Mouse (Mus musculus) spleen, adult 18-20 months (tissue): ENCODE results near the gene Hexim2.

ENCODE experiments used
- DNase-seq, 2 experiments: peaks; one replicate each; pipeline ENCODE4 v3.0.0; 2022; ENCODE audit warnings: mixed read lengths in 2 of 2

Gene Hexim2

DNA sequence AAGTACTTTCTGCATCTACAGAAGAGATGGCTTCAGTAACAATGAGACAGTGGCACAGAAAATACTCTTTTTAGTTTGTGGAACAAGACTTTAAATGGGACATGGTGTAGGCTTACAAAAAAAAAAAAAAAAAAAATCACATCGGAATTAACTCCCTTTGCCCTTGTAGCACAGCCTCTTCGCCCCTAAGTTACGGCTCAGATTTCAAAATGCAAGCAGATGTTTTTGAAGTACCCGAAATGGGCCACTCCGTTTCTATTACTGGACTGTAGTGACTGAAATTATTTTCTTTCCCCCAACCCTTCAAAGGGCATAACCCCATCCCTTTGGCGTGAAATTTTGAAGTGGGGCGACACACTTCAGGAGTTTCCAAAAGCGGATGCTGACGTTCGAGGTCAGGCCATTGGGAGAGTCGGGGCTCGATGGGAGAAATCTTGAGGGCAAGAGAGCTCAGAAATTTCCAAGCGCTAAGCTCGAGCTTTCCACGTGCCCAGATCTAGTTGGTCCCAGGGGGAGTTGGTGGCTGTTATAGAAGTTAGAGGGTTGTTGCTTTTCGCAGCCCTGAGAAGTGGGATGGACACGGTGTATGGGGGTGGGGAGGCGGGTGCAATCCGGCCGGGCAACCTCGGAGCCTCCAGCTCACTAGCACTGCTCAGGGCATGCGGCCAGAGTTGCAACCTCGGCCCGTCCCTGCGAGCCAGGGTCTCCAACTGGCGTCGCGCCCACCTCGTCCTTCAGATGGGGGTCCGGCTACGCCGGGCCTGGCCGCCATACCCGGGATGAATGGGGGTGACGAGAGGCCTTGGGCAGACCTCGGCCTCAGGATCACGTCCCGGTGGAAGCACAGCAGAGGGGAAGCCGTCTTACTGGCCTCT is at the start of gene Hexim2:
Hexim2 (plus strand) TSS at position 729 of the 875 bp plus-strand sequence.
- DNase-seq = no peak

DNA sequence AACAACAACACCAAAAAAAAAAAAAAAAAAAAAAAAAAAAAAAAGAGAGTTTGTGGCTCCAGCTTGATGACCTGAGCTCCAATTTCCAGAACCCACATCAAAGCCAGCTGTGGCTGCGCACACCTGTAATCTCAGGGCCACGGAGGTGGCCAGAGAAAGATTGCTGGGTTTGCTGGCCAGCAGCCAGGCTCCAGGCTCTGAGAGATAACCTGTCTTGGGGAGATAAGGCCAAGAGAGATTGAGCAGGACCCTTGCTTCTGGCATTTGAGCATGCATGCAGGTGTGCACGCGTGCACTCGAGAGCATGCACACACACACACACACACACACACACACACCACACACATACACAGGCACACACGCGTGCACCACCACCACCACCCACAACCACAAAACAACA is 38.9 kb upstream of the Hexim2 start:
- no peak for DNase-seq

DNA sequence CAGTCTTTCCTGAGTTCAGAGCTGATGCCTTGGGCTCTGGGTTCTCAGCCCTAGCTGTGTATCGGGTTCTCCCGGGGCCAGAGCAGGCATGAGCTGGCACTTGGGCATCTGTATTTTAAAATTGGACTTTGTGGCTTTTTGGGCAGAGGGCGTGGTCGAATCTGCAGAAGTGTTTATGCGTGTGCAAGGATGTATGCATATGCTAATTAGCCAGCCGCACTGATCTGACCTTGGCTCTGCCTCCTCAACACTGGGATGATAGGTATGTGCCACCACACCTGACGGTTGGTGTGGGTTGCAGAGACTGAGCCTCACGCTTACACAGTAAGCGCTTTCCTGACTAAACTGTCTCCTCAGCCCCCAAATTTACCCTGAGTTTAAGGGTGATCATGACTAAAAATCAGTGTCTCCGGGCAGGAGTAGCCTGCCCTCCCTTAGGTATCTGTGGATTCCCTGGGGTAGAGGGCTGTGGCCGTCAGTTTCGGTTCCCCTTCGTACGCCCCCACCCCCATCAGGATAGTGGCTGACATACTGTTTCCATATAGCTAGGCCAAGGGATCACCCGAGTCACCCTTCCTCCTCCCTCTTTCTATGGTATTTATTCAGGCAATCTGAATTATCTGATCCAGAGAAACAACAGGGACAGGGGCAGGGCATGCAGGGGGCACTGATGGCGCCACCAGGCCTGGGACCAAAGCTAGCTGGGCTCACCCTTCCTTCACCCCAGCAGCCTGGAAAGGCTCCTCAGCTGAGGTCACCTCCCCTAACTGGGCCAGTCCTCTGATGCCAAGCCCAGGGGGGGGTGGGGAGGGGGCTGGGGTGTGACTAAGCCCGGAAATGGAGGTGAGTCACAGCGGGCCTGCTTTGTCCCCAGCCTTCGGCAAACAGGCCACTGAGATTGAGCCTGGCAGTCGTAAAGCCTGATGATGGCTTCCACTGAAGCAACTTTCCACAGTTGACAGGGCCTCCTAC is 38.1 kb upstream of the Hexim2 start:
- DNase-seq = peak; percentile 35 to 38

DNA sequence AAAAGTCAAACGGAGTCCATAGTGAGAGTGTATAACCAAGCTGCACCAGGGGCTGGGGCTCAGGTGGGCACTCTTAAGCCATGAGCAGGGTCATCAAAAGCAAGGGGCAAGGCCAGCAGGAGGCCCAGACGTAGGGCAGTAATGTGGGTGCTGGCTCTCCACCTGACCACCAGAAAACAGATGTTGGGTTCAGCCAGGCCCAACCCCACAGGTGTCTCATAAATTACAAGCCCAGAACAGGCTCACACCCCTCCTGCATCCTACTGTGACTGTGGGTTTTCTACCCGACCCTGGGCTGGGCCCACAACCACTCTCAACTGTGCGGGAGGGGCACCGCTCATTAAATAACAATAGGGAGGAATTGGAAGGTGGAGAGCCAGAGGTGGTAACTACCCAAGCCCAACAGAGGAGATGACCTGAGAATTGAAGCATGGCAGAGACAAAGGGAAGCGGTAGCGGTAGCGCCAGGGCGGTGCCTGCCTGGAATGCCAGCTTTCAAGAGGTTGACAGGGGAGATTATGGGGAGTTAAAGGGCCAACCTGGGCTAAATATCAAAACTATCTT is 37.0 kb upstream of the Hexim2 start:
- DNase-seq = no peak

DNA sequence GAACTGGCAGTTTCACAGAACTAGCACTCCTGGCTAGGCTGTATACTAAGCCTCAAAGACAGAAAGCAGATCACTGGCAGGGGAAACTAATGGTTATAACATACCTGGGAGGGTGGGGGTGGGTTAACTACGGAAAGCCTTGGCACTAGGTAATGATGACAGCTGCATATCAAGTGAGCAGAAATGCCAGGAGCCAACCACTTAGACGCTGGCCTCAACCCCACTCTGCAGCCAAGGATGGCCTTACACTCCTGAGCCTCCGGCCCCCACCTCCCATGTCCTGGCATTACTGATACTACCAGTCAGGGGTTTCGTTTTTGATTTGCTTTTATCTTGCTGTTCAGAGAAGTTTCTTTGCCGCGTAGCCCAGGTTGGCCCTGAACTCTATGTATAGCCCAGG is 36.4 kb upstream of the Hexim2 start:
- DNase-seq = no peak

DNA sequence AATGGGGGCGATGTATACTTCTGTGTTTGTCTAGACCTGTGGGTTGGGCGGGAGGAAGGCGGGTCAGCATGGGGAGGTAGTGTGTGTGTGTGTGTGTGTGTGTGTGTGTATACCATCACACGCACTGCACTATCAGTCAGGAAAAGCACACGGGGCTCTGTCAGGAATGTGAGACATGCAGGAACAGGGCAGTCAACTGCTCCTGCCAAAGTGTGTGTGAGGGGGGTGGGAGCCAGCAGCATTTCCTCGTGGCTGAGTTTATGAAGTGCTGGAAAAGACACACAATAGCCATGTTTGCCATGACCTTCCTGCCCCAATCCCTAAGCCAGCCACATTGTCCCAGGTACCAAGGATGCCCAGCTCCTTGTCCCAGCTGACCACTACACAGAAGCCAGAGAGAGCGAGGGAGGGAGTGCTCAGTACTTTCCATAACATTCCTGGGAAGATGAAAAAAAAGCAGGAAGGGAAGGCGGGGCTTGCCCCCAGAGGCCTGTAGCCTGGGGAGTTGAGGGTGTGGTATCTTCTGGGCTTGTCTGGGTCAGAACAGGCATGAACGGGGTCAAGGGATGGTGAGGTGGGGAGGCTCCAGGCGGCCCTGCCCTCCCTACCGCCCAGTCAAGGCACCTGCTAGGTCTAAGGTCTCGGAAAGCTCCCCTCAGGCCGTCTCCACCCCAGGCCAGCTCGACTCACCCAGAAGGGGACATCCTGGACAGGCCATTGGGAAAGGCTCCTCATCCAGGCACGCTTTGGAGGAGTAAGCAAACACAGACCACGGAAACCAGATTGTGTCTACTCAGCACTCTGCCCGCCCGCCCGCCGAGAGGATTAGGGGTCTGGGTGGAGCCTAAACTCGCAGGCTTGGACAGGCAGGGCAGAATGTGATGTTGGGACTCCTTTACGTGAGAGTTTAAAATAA is 35.0 kb upstream of the Hexim2 start:
- no peak for DNase-seq

DNA sequence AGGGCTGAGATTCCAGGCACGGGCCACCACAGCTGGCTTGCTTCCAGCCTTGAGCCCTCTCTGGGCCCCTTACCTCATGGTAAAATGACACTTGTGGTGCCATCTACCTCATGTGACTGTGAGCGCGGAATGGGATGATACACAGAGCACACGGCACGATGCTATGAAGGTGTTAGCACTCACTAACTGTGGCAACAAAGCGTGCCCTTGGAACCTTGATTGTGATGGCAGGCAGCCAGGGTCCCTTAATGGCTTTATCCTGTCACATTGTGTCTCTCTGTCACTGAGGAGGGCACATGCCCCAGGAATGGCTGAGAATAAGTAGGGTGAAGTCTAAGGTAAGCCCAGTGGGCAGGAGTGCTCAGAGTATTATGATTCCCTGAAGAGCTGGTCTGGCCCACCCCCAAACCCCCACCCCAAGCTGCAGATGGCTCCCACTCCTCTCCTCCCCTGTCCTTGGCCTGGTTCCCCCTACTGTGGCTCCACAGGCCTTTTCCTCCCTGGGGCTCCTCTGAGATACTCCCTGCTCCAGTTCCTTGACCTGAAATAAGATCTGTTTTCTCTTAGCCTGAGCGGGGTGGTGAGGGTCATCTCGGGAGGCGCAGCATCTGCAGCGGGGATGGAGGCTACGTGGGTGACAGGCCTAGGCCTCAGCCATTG is 33.6 kb upstream of the Hexim2 start:
- DNase-seq = no peak

DNA sequence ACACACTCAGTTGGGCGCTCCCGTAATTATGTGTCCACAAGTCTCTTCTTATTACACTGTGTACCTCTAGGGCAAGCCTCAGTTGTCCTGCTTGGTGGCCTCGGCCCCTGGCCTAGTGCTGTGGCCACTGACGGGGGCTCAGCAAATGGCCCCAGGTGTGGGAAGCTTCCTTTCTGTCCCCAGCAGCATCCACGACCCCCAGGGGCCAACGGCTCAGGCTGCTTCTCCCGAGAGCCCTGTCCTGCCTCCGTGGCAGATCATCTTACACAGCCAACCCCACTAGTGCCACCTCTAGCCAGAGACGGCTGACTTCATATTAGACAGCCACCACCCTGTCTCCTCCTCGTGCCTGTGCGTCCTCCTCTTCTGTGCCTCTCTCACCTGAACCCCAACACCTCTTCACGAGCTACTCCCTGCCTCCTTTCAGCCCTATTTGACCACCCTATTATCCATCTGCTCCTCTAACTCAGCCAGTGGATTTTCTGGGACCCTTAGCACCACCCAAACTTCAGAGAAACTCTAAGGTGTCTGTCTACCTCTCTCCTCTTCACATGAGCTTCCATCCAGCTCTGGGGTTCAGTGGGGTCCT is 32.8 kb upstream of the Hexim2 start:
- DNase-seq = no peak

DNA sequence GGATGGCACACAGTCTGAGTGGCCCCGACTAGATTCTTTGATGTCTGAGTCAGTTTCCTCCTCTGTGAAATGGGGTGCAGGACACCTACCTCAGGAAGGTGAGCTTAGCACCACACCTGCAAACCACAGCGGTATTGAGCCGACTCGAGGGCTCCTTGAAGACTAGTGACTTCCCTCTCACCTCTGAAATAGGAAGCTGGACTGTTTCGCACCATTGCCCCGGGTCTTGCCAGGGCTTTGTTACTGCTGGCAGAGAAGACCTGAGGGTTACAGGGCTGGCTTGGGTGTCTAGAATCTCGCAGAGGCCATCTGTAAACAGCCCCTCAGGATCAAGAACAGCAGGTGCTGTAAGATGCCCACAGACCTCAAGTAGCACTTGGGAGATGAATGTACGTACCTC is 31.9 kb upstream of the Hexim2 start:
- DNase-seq = no peak

DNA sequence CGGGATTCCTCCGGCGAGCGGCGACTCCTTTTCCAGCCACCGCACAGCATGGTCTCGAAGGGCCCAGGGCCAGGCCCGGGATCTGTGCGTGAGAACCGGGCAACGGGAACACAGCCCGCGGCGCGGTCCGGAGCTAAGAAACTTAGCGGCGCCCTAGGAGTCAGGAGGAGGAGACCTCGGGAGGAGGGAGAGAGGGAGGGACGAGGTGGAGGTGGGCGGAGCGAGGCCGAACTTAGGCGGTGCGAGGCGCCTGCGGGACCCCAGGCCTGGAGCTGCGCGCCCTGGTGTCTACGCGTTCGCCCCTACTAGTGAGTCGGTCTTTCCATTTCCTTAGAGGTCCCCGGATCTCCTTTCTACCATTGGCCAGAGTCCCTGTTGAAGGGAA is 30.8 kb upstream of the Hexim2 start, which contains the start of the genes Plcd3 and Acbd4:
Plcd3 (minus strand) TSS at position 178 of the 385 bp plus-strand sequence.
Acbd4 (plus strand) TSS at position 202 of the 385 bp plus-strand sequence.
- peak; percentile 51 to 60 for DNase-seq

DNA sequence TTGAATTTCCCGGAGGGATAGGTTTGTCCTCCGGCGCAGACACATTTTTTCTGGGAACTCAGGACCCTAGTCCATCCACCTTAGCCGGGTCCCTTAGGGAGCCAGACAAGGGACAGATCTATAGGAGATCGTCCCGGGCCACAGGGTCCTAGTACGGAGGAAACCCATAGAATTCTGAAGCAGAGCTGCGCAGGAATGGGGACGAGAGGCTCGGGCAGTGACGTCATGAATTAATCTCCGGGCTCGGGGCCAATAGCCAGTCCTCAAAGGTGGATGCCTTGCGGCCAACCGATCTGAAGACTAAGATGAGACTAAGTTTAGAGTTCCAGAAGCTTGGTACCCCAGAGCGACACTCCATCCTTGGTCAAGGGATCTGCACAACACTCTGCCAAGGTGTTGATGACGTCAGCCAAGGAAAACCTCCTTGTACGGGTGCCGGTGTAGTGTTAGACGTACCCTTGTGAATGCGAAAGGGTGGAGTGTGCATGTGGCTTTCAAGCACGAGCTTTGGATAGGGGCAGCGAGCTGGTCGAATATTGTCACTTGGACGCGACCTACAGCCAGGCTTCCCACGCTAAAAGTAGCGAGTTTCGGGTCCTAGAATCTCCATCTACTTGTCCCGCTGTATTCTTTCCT is 30.2 kb upstream of the Hexim2 start:
- DNase-seq = peak; percentile 25 to 50

DNA sequence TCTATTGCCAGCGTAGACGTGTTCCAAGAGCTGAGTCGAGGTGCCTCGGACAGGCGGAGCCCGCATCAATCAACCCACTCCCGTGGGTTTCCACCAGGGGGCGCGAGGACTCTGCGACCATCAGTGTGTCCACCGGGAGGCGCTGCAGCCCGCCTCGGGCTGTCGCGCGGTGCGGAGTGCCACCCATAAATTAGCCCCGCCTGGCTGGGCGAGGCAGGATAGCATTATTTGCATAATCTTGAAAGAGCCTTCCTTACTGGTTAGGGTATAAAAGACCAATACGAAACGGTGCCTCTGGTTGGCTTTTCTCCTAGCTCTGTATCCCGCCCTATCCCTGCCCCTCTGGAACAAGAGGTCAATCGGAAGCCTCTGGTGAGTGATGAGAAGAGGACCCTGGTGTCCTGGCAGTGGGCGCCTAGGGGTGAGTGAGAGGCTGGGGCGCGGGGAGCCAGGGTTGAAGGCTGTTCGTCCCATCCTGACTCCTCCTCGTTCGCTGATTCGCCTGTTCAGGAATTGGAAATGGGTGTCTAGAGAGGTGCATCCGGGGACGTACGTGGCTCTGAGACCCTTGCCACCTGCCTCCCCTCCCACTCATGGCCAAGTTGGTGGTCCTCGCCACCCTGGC is 29.4 kb upstream of the Hexim2 start:
- DNase-seq = peak; percentile 94 to 98

DNA sequence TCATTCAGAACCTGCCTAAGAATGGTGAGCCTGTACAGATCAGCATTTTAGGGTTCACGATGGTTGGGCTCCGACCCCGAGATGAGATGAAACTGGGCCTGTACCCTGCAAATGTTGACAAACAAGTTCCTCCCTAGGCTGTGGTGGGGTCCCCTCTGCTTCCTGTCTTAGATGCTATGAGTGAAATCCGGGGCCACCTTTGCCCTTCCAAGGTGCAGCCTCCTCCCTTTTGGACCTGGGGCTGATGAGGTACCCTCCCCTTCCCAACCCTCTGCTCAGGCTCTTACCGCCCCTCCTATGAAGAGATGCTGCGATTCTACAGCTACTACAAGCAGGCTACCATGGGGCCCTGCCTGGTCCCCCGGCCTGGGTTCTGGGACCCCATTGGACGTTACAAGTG is 28.6 kb upstream of the Hexim2 start:
- no peak for DNase-seq

DNA sequence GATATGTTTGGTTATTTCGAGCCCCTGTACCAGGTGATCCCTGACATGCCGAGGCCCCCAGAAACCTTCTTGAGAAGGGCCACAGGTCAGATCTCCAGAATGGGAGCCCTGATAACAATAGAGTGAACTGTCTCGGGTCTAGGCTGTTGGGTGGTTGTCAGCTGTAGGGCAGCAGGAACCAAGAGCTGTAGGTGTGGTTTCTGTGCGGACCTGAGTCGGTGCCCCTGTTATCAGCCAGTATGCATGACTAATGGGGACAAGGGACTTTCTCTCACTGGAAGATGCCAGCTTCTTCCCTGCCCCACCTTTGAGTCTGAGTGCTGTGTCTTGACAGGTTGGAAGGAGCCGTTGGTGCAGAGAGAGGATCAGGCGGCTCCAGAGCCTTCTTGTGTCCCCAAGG is 27.8 kb upstream of the Hexim2 start:
- DNase-seq = no peak

DNA sequence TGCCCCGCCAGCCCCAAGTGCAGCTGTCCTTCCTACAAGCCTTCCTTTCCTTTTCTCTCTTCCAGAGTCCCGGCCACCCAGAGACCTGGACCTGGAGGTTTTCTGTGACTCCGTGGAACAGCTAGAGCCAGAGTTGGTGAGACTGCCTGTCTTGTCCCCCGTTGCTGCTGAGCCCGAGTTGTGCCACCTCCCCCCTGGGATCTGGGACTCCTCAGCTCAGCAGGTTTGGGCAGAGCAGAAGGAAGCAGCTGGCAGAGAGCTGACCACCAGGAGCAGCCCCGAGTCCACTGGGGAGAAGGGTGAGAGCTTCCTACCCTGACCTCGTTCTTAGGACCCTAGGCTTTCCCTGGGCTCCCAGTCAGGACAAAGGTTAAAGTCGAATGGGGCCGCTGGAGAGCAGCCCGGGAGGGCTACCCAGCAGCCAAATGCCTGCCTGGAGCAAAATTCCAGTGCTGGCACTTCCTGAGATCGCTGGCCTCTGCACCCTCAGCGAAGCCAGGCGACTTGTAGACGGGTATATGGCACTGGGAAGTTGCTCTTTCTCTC is 27.0 kb upstream of the Hexim2 start:
- DNase-seq = no peak

DNA sequence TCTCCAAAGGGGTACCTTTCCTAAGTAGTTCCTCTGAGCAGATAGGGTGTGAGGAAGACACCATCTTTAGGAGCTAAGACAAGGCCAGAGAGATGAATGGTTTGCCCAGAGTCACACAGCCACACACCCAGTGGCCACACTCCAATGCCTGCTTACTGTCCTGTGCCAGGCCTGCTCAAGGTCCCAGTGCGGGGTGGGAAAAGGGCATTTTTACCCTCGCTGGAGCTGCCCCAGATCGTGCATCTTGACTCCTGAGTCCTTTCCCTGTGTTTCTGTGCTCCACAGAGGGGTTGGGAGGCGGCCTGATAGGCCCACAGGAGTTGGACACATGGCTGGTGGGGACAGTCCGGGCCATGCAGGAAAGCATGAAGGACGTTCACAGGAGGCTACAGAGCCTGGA is 26.4 kb upstream of the Hexim2 start:
- no peak for DNase-seq

DNA sequence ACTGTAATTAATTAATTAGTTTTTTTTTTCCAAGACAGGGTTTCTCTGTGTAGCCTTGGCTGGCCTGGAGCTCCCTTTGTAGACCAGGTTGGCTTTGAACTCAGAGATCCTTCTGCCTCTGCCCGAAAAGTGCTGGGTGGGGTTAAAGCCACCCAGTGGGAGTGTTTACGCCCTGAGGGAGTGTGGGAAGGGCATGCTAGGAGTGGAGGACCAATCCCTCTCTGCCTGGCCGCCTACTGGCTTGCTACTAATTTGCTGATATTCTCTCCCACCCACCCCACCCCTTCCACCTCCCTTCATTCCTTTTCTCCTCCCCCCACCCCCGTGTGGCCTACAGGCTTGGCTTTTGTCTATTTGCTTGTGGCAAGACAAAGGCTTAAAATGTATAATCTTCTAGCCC is 25.8 kb upstream of the Hexim2 start:
- DNase-seq = no peak

DNA sequence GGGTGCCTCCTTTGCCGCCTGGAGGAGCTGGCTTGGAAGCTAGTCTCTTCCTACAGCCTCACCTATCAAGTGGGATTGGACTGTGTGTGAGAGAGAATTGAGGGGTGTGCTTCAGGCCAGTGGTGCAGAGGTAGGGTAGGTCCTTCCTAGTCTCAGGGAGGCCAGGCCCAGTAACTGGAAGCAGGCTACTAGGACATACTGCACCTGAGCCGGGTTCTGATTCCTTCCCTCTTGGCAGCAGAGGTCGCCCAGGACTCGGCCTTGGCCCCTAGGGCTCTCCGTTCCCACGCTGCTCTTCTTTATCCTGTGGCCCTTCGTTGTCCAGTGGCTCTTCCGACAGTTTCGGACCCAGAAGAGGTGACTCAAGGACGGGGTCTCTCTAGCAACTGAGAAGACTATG is 20.9 kb upstream of the Hexim2 start:
- DNase-seq = no peak

DNA sequence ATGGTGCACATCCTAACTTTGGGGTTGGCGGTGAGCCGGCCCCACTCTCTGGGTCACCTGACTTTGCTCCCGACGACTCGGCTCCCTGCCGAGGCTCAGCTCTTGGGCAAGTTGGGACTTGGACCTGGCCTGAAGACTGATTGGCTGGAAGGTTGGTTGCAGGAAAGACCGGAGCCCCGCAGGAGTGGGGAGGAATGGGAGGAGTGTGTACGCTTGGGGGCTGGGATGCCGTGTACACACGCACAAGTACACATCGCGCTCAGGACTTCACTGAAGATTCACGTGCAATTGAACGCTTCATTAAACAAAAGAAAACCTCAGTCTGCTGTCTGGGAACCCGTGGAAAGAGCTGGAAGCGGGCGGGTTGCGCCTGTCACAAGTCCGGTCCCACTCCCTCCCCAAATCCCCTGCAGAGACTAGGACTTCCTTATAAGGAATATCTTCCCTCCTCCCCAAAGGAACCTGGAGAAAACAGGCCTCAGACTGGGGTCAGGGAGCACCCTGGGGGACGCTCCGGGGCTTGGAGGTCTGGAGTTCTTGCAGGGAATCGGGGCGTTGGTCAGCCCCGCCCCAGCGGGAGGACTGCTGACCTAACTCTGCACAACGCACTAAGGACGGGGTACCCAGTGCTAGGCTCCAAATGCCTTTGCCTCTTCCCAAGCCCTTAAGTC is 20.2 kb upstream of the Hexim2 start:
- DNase-seq = no peak
